Mouse (Mus musculus) inflammation-experienced regulatory T-cells, adult 6 months (primary cell): ENCODE data around the gene Wnt4. TPM values are rescaled to one million over a fixed set of nuclear protein-coding genes. Genes with fewer than 3 reads are reported as not detected.

Experiments used
- ATAC-seq: one replicate; pipeline ENCODE4 v1.8.0; 2017
- polyA plus RNA-seq, 3 experiments: library from polyadenylated mRNA; unstranded; fragments of 100-300 nt; shearing (Covaris generic); gene quantifications; one replicate each; pipeline ENCODE4 v1.2.1; 2017

The Wnt4 gene
- polyA plus RNA-seq, 3 experiments from 2014 or later, result 0.23 to 0.27 TPM; not detected in 1

GRCm38 (mm10) chr4:137281273-137281672 lies 4.0 kb downstream of the Wnt4 start:
- ATAC-seq, result no peak

GRCm38 (mm10) chr4:137282122-137282521 lies 4.8 kb downstream of the Wnt4 start:
- no peak for ATAC-seq

- ATAC-seq, result no peak
Observed at GRCm38 (mm10) chr4:137282584-137283406, 5.5 kb downstream of the Wnt4 start.

GRCm38 (mm10) chr4:137283407-137283732 lies 6.1 kb downstream of the Wnt4 start:
- ATAC-seq, result no peak

GRCm38 (mm10) chr4:137285876-137286661 lies 8.8 kb downstream of the Wnt4 start:
- no peak for ATAC-seq

- no peak for ATAC-seq
Observed at GRCm38 (mm10) chr4:137286662-137286953, 9.3 kb downstream of the Wnt4 start.

GRCm38 (mm10) chr4:137287206-137287605 lies 9.9 kb downstream of the Wnt4 start:
- no peak for ATAC-seq

- ATAC-seq, result no peak
Observed at GRCm38 (mm10) chr4:137287818-137288217, 10.5 kb downstream of the Wnt4 start.

- ATAC-seq, result no peak
Observed at GRCm38 (mm10) chr4:137289701-137290100, 12.4 kb downstream of the Wnt4 start.

GRCm38 (mm10) chr4:137290250-137290649 lies 13.0 kb downstream of the Wnt4 start:
- ATAC-seq, result no peak

- no peak for ATAC-seq
Observed at GRCm38 (mm10) chr4:137292625-137293024, 15.3 kb downstream of the Wnt4 start.

GRCm38 (mm10) chr4:137294032-137294431 lies 16.7 kb downstream of the Wnt4 start:
- no peak for ATAC-seq

GRCm38 (mm10) chr4:137294474-137294873 lies 17.2 kb downstream of the Wnt4 start:
- no peak for ATAC-seq

GRCm38 (mm10) chr4:137294951-137295350 lies 17.7 kb downstream of the Wnt4 start:
- no peak for ATAC-seq

GRCm38 (mm10) chr4:137297611-137298010 lies 20.3 kb downstream of the Wnt4 start:
- ATAC-seq, result no peak

GRCm38 (mm10) chr4:137298406-137298805 lies 21.1 kb downstream of the Wnt4 start:
- ATAC-seq, result no peak

GRCm38 (mm10) chr4:137300227-137300626 lies 22.9 kb downstream of the Wnt4 start:
- ATAC-seq, result no peak

- no peak for ATAC-seq
Observed at GRCm38 (mm10) chr4:137301635-137302034, 24.3 kb downstream of the Wnt4 start.

GRCm38 (mm10) chr4:137304106-137304505 lies 26.8 kb downstream of the Wnt4 start:
- no peak for ATAC-seq

- ATAC-seq, result no peak
Observed at GRCm38 (mm10) chr4:137305066-137305465, 27.8 kb downstream of the Wnt4 start.

GRCm38 (mm10) chr4:137305831-137306576 lies 28.7 kb downstream of the Wnt4 start:
- ATAC-seq, result no peak

- no peak for ATAC-seq
Observed at GRCm38 (mm10) chr4:137306577-137306888, 29.2 kb downstream of the Wnt4 start.

- no peak for ATAC-seq
Observed at GRCm38 (mm10) chr4:137306991-137307706, 29.9 kb downstream of the Wnt4 start.
